Mouse (Mus musculus) gastrocnemius, postnatal 36 days (tissue): Measurements from ENCODE around the gene CK137956. TPM values are rescaled to one million over a fixed set of nuclear protein-coding genes. Genes with fewer than 3 reads are reported as not detected.

Experiments
- DNase-seq, 2 experiments: peaks; one replicate each; pipeline ENCODE4 v3.0.0; 2022
- intact Hi-C: fragments of 180-260 bp; cut with DNase I; formaldehyde crosslinking; loops from one replicate; pipeline ENCODE4 v1.15.1; 2025
- total RNA-seq, 2 experiments: library from RNA; stranded (reverse); gene quantifications; 2 replicates each; pipeline ENCODE4 v1.2.3; 2021

Gene CK137956
- total RNA-seq, 2 experiments from 2014 or later, result not detected

GRCm38 (mm10) chr4:127935369-127935768, 35.4 kb downstream of the CK137956 start:
- intact Hi-C loops, result no loop called here
- no peak for DNase-seq

- DNase-seq, result no peak
- intact Hi-C loops, result no loop called here
Observed at GRCm38 (mm10) chr4:127913551-127913950, 57.2 kb downstream of the CK137956 start.

- intact Hi-C loops, result no loop called here
- no peak for DNase-seq
Observed at GRCm38 (mm10) chr4:127907151-127907550, 63.6 kb downstream of the CK137956 start.

GRCm38 (mm10) chr4:127903954-127904353, 66.8 kb downstream of the CK137956 start:
- DNase-seq, result no peak
- intact Hi-C loops, result no loop called here

- no peak for DNase-seq
Observed at GRCm38 (mm10) chr4:127900893-127901456, 69.8 kb downstream of the CK137956 start.

GRCm38 (mm10) chr4:127889071-127889470, 81.7 kb downstream of the CK137956 start:
- no peak for DNase-seq
- intact Hi-C loops, result no loop called here

More at GRCm38 (mm10) chr4:127900893-127901456, 69.8 kb downstream of the CK137956 start:
- intact Hi-C loops, result no loop called here

- intact Hi-C loops, result no loop called here
Observed at GRCm38 (mm10) chr4:127878966-127879365, 91.8 kb downstream of the CK137956 start.

More at GRCm38 (mm10) chr4:127878966-127879365, 91.8 kb downstream of the CK137956 start:
- DNase-seq, result no peak

Other genes with a start within 250 kb of the CK137956 start
- gene Csmd2, start 16.9 kb upstream of the CK137956 start, total RNA-seq, result not detected